Mouse (Mus musculus) small intestine, adult 2 months (tissue): ENCODE results near the gene Flywch1.

Experiments used
- CTCF ChIP-seq: fragments of 200-500 bp; IDR thresholded peaks from 2 replicates; pipeline ENCODE4 v1.5.1; 2012; ENCODE audit warnings: low read depth, mild to moderate bottlenecking, control low read depth, inconsistent platforms, low read length, moderate library complexity, mixed read lengths; ENCODE audit not compliant: insufficient replicate concordance, insufficient read length; ENCODE audit errors: extremely low read depth
- POLR2A ChIP-seq: fragments of 200-500 bp; IDR thresholded peaks from 2 replicates; pipeline ENCODE4 v1.6.1; 2012; ENCODE audit warnings: low read depth, mild to moderate bottlenecking, control low read depth, inconsistent platforms, low read length, moderate library complexity

DNA sequence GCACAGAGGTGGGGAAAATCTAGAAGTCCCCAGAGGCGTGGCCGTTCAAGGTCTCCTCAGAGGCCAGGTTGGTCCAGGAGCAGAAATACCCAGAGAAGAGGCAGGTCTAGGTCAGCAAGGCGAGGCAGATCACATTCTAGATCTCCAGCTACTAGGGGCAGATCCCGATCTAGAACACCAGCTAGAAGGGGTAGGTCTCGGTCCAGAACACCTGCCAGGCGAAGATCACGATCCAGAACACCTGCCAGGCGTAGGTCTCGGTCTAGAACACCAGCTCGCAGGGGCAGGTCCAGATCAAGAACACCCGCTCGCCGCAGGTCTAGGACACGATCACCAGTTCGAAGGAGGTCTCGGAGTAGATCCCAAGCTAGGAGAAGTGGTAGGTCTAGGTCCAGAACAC lies 44.2 kb upstream of the Flywch1 start:
- TF ChIP-seq POLR2A (no peak), CTCF (no peak)
